Mouse (Mus musculus) large intestine, adult 2 months (tissue): ENCODE results near the gene Cmss1. TPM values are rescaled to one million over a fixed set of nuclear protein-coding genes. Genes with fewer than 3 reads are reported as not detected.

ENCODE experiments used
- DNase-seq: peaks from one replicate; pipeline ENCODE4 v3.0.0-alpha.2; 2012; ENCODE audit warnings: low read depth, low spot score
- WGBS: fragments of 180-500 bp; shearing (Covaris S2); methylation state at CpG from one replicate; pipeline ENCODE4 v1.1.7; 2018; 5-methylcytosine and 5-hydroxymethylcytosine counted together
- polyA plus RNA-seq: library from polyadenylated mRNA; depleted of rRNA; stranded (reverse); fragments of >200 nt; gene quantifications from 2 replicates; pipeline ENCODE4 v1.2.3, GENCODE M21; 2012

Cmss1 gene
- polyA plus RNA-seq, 1 experiment, result 8.0 TPM

GRCm38 (mm10) chr16:57366141-57366540, 240.5 kb downstream of the Cmss1 start:
- no peak for DNase-seq

GRCm38 (mm10) chr16:57364498-57364897, 242.2 kb downstream of the Cmss1 start:
- no peak for DNase-seq
- 77% methylated on average over 7 of the region's 7 CpGs for whole genome bisulfite sequencing

More at GRCm38 (mm10) chr16:57366141-57366540, 240.5 kb downstream of the Cmss1 start:
- WGBS, result 75% methylated on average over 6 of the region's 6 CpGs

GRCm38 (mm10) chr16:57362679-57363401, 243.8 kb downstream of the Cmss1 start:
- DNase-seq, result no peak
- WGBS, result 47% methylated on average over 18 of the region's 18 CpGs

- no peak for DNase-seq
Measured at GRCm38 (mm10) chr16:57360785-57361184, 245.9 kb downstream of the Cmss1 start.

GRCm38 (mm10) chr16:57359251-57359650, 247.4 kb downstream of the Cmss1 start:
- no peak for DNase-seq
- WGBS, result 95% methylated on average over 10 of the region's 10 CpGs

More at GRCm38 (mm10) chr16:57360785-57361184, 245.9 kb downstream of the Cmss1 start:
- WGBS, result 95% methylated on average over 3 of the region's 3 CpGs

GRCm38 (mm10) chr16:57357011-57357410, 249.7 kb downstream of the Cmss1 start:
- no peak for DNase-seq
- WGBS, result 91% methylated on average over 6 of the region's 6 CpGs

GRCm38 (mm10) chr16:57356454-57356853, 250.2 kb downstream of the Cmss1 start:
- 91% methylated on average over 6 of the region's 6 CpGs for WGBS
- no peak for DNase-seq

GRCm38 (mm10) chr16:57353932-57354331, 252.7 kb downstream of the Cmss1 start:
- 63% methylated on average over 6 of the region's 6 CpGs for WGBS
- DNase-seq, result no peak

- 85% methylated on average over 11 of the region's 11 CpGs for WGBS
- no peak for DNase-seq
Measured at GRCm38 (mm10) chr16:57353166-57353721, 253.4 kb downstream of the Cmss1 start.

GRCm38 (mm10) chr16:57352751-57353150, 253.9 kb downstream of the Cmss1 start, which contains the start of gene Filip1l:
Filip1l (plus strand) TSS chr16:57353093.
- no peak for DNase-seq
- WGBS, result 92% methylated on average over 6 of the region's 6 CpGs

GRCm38 (mm10) chr16:57349689-57350088, 257.0 kb downstream of the Cmss1 start:
- WGBS, result 17% methylated on average over 3 of the region's 3 CpGs
- no peak for DNase-seq

- 73% methylated on average over 3 of the region's 3 CpGs for whole genome bisulfite sequencing
- no peak for DNase-seq
Measured at GRCm38 (mm10) chr16:57349039-57349438, 257.6 kb downstream of the Cmss1 start.

- DNase-seq, result no peak
- 88% methylated on average over 3 of the region's 3 CpGs for WGBS
Measured at GRCm38 (mm10) chr16:57346258-57346657, 260.4 kb downstream of the Cmss1 start.

GRCm38 (mm10) chr16:57340613-57340898, 266.1 kb downstream of the Cmss1 start:
- WGBS, result 40% methylated on average over 5 of the region's 5 CpGs

GRCm38 (mm10) chr16:57339765-57340612, 266.7 kb downstream of the Cmss1 start:
- DNase-seq, result no peak
- WGBS, result 87% methylated on average over 8 of the region's 8 CpGs

More at GRCm38 (mm10) chr16:57340613-57340898, 266.1 kb downstream of the Cmss1 start:
- DNase-seq, result no peak

GRCm38 (mm10) chr16:57336770-57337423, 269.8 kb downstream of the Cmss1 start:
- DNase-seq, result no peak
- 15% methylated on average over 11 of the region's 11 CpGs for WGBS

- no peak for DNase-seq
- 74% methylated on average over 7 of the region's 7 CpGs for WGBS
Measured at GRCm38 (mm10) chr16:57332301-57332700, 274.4 kb downstream of the Cmss1 start.

GRCm38 (mm10) chr16:57330111-57330510, 276.6 kb downstream of the Cmss1 start:
- no peak for DNase-seq
- 68% methylated on average over 2 of the region's 2 CpGs for WGBS

- 78% methylated on average over 8 of the region's 8 CpGs for WGBS
- DNase-seq, result no peak
Measured at GRCm38 (mm10) chr16:57329028-57329427, 277.6 kb downstream of the Cmss1 start.

GRCm38 (mm10) chr16:57326996-57327395, 279.7 kb downstream of the Cmss1 start:
- 77% methylated on average over 7 of the region's 7 CpGs for WGBS
- DNase-seq, result no peak
